Mouse (Mus musculus): ENCODE results near the gene Kat2b.
"Not testable (repeated sequence)": the region's sequence is repeated elsewhere in the genome, so short reads cannot be mapped to it uniquely, and the experiment has no call there.

Kat2b gene

GRCm38 (mm10) chr17:53598571-53598970 is 31.9 kb downstream of the Kat2b start:
- DNase-seq (ENCODE audit: low spot score in 2 of 2), result no peak

- DNase-seq (ENCODE audit: low spot score in 2 of 2), result not testable (repeated sequence)
Observed at GRCm38 (mm10) chr17:53603236-53603635, 36.6 kb downstream of the Kat2b start.

- not testable (repeated sequence) for DNase-seq (ENCODE audit: low spot score in 2 of 2)
Observed at GRCm38 (mm10) chr17:53606082-53606481, 39.4 kb downstream of the Kat2b start.

- DNase-seq (ENCODE audit: low spot score in 2 of 2), result not testable (repeated sequence)
Observed at GRCm38 (mm10) chr17:53608924-53609323, 42.3 kb downstream of the Kat2b start.

- DNase-seq (ENCODE audit: low spot score in 2 of 2), result no peak
Observed at GRCm38 (mm10) chr17:53617295-53617957, 50.8 kb downstream of the Kat2b start.

- DNase-seq (ENCODE audit: low spot score in 2 of 2), result no peak
Observed at GRCm38 (mm10) chr17:53618369-53618768, 51.7 kb downstream of the Kat2b start.

GRCm38 (mm10) chr17:53619391-53619790 is 52.7 kb downstream of the Kat2b start:
- no peak for DNase-seq (ENCODE audit: low spot score in 2 of 2)

GRCm38 (mm10) chr17:53620611-53621010 is 54.0 kb downstream of the Kat2b start:
- no peak for DNase-seq (ENCODE audit: low spot score in 2 of 2)

- DNase-seq (ENCODE audit: low spot score in 2 of 2), result no peak
Observed at GRCm38 (mm10) chr17:53622125-53622524, 55.5 kb downstream of the Kat2b start.

- no peak for DNase-seq (ENCODE audit: low spot score in 2 of 2)
Observed at GRCm38 (mm10) chr17:53623762-53624161, 57.1 kb downstream of the Kat2b start.

GRCm38 (mm10) chr17:53626160-53626559 is 59.5 kb downstream of the Kat2b start:
- DNase-seq (ENCODE audit: low spot score in 2 of 2), result no peak

- DNase-seq (ENCODE audit: low spot score in 2 of 2), result no peak
Observed at GRCm38 (mm10) chr17:53627497-53627896, 60.8 kb downstream of the Kat2b start.

- no peak for DNase-seq (ENCODE audit: low spot score in 2 of 2)
Observed at GRCm38 (mm10) chr17:53628131-53628530, 61.5 kb downstream of the Kat2b start.

- no peak for DNase-seq (ENCODE audit: low spot score in 2 of 2)
Observed at GRCm38 (mm10) chr17:53631344-53631743, 64.7 kb downstream of the Kat2b start.

- DNase-seq (ENCODE audit: low spot score in 2 of 2), result no peak
Observed at GRCm38 (mm10) chr17:53643360-53643759, 76.7 kb downstream of the Kat2b start.

GRCm38 (mm10) chr17:53650251-53650661 is 83.6 kb downstream of the Kat2b start:
- no peak for DNase-seq (ENCODE audit: low spot score in 2 of 2)

- DNase-seq (ENCODE audit: low spot score in 2 of 2), result no peak
Observed at GRCm38 (mm10) chr17:53654596-53654995, 87.9 kb downstream of the Kat2b start.

- DNase-seq (ENCODE audit: low spot score in 2 of 2), result no peak
Observed at GRCm38 (mm10) chr17:53655081-53655480, 88.4 kb downstream of the Kat2b start.

GRCm38 (mm10) chr17:53655959-53656358 is 89.3 kb downstream of the Kat2b start:
- no peak for DNase-seq (ENCODE audit: low spot score in 2 of 2)

GRCm38 (mm10) chr17:53656369-53656860 is 89.8 kb downstream of the Kat2b start:
- no peak for DNase-seq (ENCODE audit: low spot score in 2 of 2)

GRCm38 (mm10) chr17:53657391-53657790 is 90.7 kb downstream of the Kat2b start:
- DNase-seq (ENCODE audit: low spot score in 2 of 2), result not testable (repeated sequence)

- DNase-seq (ENCODE audit: low spot score in 2 of 2), result no peak
Observed at GRCm38 (mm10) chr17:53658668-53659067, 92.0 kb downstream of the Kat2b start.

GRCm38 (mm10) chr17:53659230-53659629 is 92.6 kb downstream of the Kat2b start:
- DNase-seq (ENCODE audit: low spot score in 2 of 2), result no peak

- DNase-seq (ENCODE audit: low spot score in 2 of 2), result peak; percentile 10 to 18
Observed at GRCm38 (mm10) chr17:53659738-53660137, 93.1 kb downstream of the Kat2b start.
